Mouse (Mus musculus): ENCODE results near the gene Cnih2. TPM values are rescaled to one million over a fixed set of nuclear protein-coding genes. Genes with fewer than 3 reads are reported as not detected.

The Cnih2 gene
- total RNA-seq, 2 experiments from 2014 or later: 379 to 384 TPM

- intact Hi-C loops (cut with DNase I): loop anchor here (2.0 kb wide), 1 partner anchor 16 kb away; no protein-coding TSS in a partner anchor
- no peak for DNase-seq (ENCODE audit: extremely low spot score in 1 of 2, low spot score in 2 of 2)
Measured at GRCm38 (mm10) chr19:5072389-5073019, 25.8 kb downstream of the Cnih2 start.

GRCm38 (mm10) chr19:5071545-5072369 is 26.6 kb downstream of the Cnih2 start:
- intact Hi-C loops (cut with DNase I): loop anchor here (2.0 kb wide), 1 partner anchor 15 kb away; no protein-coding TSS in a partner anchor
- peak in 1 of 2 experiments; percentile 88 for DNase-seq (ENCODE audit: extremely low spot score in 1 of 2, low spot score in 2 of 2)

GRCm38 (mm10) chr19:5071077-5071476 is 27.2 kb downstream of the Cnih2 start:
- no peak for DNase-seq (ENCODE audit: extremely low spot score in 1 of 2, low spot score in 2 of 2)
- intact Hi-C loops (cut with DNase I): no loop called here

DNA sequence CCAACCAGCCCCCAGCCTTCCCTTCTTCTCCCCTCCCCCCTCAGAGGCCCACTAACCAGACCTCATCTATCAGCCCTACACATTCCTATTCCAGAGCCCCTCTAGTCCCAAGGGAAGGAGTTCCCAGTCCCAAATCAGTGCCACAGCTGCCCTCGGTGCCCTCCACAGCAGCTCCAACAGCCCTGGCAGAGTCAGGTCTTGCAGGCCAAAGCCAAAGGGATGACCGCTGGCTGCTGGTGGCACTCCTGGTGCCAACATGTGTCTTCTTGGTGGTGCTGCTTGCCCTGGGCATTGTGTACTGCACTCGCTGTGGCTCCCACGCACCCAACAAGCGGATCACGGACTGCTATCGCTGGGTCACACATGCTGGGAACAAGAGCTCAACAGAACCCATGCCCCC is 28.3 kb downstream of the Cnih2 start:
- intact Hi-C loops (cut with DNase I): no loop called here

GRCm38 (mm10) chr19:5069486-5069885 is 28.8 kb downstream of the Cnih2 start:
- DNase-seq (ENCODE audit: extremely low spot score in 1 of 2, low spot score in 2 of 2): no peak
- intact Hi-C loops (cut with DNase I): no loop called here

More for the DNA sequence above, 28.3 kb downstream of the Cnih2 start:
- DNase-seq (ENCODE audit: extremely low spot score in 1 of 2, low spot score in 2 of 2): no peak

- intact Hi-C loops (cut with DNase I): no loop called here
- peak in 1 of 2 experiments; percentile 65 for DNase-seq (ENCODE audit: extremely low spot score in 1 of 2, low spot score in 2 of 2)
Measured at GRCm38 (mm10) chr19:5068570-5069234, 29.6 kb downstream of the Cnih2 start.

DNA sequence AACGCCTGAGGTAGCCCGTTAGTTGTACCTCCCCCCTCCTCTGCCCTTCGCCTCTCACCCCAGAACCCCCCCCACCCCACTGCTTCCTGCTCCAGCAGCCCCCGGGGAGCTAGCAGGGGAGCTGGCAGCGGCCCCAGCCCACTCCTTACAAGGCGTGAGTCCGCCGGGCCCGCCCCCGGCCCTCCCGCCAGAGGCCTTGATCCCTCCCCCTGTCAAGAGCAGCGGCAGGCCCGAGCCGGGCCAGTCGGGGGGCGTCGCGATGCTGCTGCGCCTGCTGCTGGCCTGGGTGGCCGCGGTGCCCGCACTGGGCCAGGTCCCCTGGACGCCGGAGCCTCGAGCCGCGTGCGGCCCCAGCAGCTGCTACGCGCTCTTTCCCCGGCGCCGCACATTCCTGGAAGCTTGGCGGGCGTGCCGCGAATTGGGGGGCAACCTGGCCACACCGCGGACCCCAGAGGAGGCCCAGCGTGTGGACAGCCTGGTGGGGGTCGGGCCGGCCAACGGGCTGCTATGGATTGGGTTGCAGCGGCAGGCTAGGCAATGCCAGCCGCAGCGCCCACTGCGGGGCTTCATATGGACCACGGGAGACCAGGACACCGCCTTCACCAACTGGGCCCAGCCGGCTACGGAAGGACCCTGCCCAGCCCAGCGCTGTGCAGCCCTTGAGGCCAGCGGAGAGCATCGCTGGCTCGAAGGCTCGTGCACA is 30.3 kb downstream of the Cnih2 start, which contains the start of gene Cd248:
Gene Cd248, plus strand, starts transcription at position 212 of the 703 bp plus-strand sequence.
- intact Hi-C loops (cut with DNase I): no loop called here
- DNase-seq (ENCODE audit: extremely low spot score in 1 of 2, low spot score in 2 of 2): peak in 1 of 2 experiments; percentile 90

- intact Hi-C loops (cut with DNase I): no loop called here
- no peak for DNase-seq (ENCODE audit: extremely low spot score in 1 of 2, low spot score in 2 of 2)
Measured at GRCm38 (mm10) chr19:5067040-5067799, 31.1 kb downstream of the Cnih2 start.

DNA sequence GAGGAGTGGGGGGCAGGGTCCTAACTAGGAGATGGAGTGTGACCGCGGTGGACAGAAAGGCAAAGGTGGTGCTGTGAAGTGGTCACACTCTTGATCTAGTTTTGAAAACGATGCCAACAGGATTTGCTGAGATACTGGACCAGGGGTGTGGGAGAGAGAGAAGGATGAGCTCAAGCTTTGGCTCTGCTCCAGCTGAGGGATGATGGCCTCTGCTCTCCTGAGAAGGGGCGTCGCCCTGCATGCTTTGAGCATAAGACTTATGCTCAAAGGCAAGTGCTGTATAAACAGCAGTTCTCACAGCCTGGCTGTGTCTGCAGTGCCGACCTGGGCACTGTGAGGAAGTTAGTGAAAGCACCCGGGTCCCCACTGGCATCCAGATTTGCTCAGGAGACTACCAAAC is 33.2 kb downstream of the Cnih2 start:
- DNase-seq (ENCODE audit: extremely low spot score in 1 of 2, low spot score in 2 of 2): peak in 1 of 2 experiments; percentile 62
- intact Hi-C loops (cut with DNase I): no loop called here

GRCm38 (mm10) chr19:5062446-5062845 is 35.9 kb downstream of the Cnih2 start:
- intact Hi-C loops (cut with DNase I): no loop called here
- no peak for DNase-seq (ENCODE audit: extremely low spot score in 1 of 2, low spot score in 2 of 2)

DNA sequence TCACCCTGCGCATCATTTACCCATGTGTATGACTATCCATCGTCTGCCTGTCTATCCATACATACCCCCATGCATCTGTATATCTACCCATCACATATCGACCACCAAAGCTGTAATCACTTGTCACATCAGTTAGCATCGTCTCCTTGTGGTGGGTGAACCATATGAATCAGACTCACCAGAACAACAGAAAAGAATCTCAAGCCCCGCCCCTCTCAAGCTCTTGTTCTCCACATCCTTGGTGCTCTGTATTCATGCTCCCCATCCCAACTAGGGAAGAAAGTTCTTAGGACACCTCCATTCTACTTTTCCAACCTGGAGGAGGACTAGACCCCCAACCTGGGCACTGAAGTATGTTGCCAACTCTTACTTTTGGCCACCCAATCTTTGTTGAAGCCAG is 36.3 kb downstream of the Cnih2 start:
- intact Hi-C loops (cut with DNase I): no loop called here

DNA sequence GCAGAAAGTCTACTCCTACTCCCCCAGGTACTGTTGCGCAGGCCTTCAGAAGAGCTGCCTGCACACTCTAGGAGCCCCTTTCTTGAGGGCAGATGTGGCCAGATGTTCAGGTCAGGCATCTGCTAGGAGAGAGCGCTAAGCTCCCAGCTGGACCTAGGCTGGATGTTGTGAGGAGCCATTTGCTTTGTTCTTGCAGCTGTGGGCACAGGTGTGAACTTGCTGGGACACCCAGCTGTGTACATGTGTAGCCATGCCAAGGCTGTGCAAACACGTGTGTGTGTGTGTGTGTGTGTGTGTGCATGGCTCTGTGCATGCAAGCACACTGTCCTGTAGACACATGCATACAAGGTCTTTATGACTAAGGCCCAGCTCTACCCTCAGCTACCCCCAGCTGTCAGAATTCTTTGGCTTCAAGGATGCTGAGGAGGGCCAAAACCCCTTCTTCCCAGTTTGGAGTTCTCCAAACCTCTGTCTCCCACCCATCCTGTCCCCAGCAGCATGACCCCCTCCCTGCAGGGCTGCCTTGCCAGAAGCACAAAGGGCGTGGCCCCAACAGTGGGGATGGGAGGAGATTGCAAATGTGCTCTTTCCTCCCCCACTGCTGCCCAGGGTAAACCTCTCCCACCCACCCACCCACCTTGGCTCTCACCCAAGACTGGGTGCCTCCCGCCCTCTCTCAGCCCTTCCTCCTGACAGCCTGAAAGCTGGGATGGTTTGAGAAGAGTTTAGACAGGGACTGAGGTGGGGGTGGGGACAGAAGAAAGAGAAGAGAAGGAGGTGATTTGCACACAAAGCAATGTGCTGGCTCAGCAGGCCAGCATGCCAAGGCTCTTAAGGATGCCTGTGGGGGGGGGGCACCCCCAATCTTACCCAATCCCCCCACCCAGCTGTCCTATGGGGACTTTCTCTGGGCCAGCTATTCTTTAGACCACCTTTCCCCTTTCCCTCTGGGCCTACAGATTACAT is 37.7 kb downstream of the Cnih2 start:
- intact Hi-C loops (cut with DNase I): no loop called here
- DNase-seq (ENCODE audit: extremely low spot score in 1 of 2, low spot score in 2 of 2): peak in 1 of 2 experiments; percentile 52

More for the DNA sequence above, 36.3 kb downstream of the Cnih2 start:
- DNase-seq (ENCODE audit: extremely low spot score in 1 of 2, low spot score in 2 of 2): no peak

- DNase-seq (ENCODE audit: extremely low spot score in 1 of 2, low spot score in 2 of 2): peak in 1 of 2 experiments; percentile 66
- intact Hi-C loops (cut with DNase I): no loop called here
Measured at GRCm38 (mm10) chr19:5058801-5059771, 39.2 kb downstream of the Cnih2 start.

- no peak for DNase-seq (ENCODE audit: extremely low spot score in 1 of 2, low spot score in 2 of 2)
- intact Hi-C loops (cut with DNase I): loop anchor here (2.0 kb wide), 1 partner anchor 15 kb away; no protein-coding TSS in a partner anchor
Measured at GRCm38 (mm10) chr19:5057876-5058775, 40.2 kb downstream of the Cnih2 start.

- intact Hi-C loops (cut with DNase I): loop anchor here (2.0 kb wide), 1 partner anchor 17 kb away; no protein-coding TSS in a partner anchor
- peak in 1 of 2 experiments; percentile 66 for DNase-seq (ENCODE audit: extremely low spot score in 1 of 2, low spot score in 2 of 2)
Measured at GRCm38 (mm10) chr19:5056251-5056650, 42.1 kb downstream of the Cnih2 start.
